Mouse (Mus musculus): ENCODE data around the gene Mmp9.

Gene Mmp9

DNA sequence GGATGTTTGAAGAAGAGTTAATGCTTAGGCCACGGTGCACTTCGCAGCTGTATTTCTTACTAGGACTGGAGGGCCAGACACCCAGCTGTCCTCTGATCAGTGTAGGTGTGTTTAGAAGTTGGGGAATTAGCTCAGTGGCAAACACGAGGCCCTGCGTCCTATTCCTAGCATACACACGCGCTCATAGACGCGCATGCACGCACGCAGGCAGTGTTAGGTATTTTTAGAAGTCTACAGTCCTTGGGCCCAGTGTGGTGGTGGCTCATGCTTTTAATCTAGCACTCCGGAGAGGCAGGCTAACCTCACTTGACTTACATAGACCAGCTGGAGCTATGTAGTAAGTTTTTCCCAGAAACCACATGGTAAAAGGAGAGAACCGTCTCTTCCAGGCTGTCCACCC lies 28.4 kb upstream of the Mmp9 start:
- no peak for DNase-seq (ENCODE audit: low read depth, low spot score)

DNA sequence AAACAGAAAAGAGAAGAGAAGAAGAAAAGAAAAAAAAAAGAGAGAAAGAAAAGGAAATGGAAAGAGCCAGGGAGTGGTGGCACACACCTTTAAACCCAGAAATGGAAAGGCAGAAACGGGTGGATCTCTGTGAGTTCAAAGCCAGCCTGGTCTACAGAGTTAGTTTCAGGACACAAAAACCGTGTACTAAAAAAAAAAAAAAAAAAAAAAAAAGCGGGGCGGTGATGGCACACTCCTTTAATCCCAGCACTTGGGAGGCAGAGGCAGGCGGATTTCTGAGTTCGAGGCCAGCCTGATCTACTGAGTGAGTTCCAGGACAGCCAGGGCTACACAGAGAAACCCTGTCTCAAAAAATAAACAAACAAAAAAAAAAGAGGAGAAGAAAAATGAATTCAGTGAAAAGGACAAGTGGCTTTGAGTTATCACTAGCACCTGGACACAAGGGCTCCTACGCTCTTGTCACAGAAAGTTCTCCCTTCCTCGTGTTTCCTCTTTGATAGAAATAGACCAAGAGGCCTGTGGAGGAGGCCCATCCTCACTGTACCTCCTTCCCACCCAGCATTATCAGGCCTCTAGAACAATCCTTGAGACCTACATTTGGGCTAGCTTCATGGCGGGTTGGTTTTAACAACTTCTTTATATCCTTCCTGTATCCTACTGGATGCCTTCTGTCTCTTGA lies 27.7 kb upstream of the Mmp9 start:
- DNase-seq (ENCODE audit: low read depth, low spot score), result no peak

DNA sequence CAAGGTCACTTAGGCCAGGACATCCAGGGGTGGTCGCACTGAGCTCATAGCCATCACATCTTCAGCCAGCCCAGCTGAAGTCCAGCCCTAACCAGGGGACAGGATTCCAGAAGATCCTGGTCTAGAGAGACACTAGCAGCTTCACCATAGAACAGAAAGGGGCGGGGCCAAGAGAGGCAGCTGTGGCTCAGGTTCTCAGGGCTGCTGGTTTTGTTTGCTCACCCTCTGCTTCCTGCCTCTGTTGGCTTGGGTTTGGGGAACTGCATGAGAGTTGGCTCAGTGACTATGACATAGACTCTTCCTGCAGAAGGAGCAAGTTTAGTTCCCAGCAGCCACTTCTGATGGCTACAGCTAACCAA lies 27.2 kb upstream of the Mmp9 start:
- DNase-seq (ENCODE audit: low read depth, low spot score), result no peak

DNA sequence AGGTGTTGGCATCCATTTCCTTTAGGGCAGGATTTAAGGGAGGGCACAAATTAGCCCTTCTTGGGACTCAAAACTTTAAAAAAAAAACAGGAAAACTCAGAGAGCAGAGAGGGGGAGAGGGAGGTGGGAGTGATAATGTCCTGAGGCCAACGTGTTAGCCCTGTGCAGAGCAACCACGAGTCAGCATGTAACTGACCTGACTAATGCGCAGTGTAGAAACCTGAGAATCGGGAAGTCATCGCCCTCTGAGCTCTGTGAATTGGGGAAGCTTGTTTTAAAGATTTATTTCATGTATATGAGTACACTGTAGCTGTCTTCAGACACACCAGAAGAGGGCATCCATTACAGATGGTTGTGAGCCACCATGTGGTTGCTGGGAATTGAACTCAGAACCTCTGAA lies 23.8 kb upstream of the Mmp9 start:
- no peak for DNase-seq (ENCODE audit: low read depth, low spot score)

DNA sequence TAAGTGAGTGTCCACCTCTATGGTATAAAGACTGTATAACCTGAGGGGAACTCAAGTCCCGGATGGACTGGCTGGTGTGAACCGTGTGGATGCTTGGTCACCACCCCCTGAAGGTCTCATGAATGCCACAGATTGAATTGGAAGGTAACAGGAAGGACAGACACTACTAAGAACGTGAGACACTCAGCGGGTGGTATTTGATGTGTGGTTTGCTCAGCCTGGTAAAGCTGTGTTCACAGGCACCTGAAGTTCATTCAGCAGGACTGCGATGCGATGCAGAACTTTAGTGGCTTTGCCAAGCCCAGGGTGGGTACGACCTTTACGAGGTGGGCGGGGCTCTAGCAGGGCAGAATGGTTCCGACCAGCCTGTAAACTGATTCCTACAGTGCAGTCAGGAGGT lies 23.2 kb upstream of the Mmp9 start:
- no peak for DNase-seq (ENCODE audit: low read depth, low spot score)

DNA sequence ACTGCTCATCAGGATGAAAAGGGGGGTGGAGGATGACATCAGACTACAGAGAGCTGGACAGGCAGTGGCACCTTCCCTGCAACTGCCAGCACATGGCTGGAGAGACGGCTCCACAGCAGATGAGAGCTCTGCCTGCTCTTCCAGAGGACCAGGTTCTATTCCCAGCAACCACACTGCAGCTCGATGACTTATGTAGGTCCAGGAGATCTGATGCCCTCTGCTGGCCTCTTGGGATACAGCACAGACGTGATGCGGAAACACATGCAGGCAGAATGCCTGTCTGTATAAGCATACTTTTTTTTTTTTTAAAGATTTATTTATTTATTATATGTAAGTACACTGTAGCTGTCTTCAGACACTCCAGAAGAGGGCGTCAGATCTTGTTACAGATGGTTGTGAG lies 22.3 kb upstream of the Mmp9 start:
- peak; percentile 52 for DNase-seq (ENCODE audit: low read depth, low spot score)

DNA sequence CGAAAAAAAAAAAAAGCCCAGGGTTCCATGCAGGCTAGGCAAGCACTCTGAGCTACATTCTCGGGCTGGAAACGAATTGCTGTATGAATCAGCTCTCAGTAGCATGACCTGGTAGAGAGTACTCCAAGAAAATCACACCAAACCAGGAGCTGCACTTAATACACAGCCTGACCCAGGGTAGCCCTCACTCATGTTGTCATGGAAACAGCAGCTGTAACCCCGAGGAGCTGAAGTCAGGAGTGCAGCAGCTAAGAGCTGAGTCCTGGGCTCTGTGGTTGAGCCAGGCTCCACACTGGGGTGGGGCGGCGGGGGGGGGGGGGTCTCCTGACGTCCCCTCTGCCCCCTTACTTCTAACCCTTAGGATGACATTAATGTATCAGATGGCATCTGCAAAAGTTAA lies 18.6 kb upstream of the Mmp9 start:
- no peak for DNase-seq (ENCODE audit: low read depth, low spot score)

DNA sequence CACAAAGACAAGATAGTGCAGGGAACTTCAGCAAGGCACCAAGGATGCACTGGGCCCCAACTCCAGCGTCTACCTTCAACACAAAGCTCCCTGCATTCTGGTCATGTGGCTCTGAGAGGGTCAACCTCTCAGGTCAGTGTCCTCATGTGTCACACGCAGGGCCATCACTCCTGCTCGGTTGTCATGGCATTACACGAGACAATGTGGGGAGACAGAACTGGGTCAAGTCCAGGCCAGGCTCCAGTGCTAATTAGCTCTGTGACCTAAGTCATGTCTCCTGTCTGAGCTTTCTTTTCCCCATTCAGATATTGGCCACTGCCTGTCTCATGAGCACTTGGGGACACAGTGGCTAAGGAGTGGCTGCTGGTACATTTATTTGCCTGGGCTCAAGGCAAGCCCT lies 17.3 kb upstream of the Mmp9 start:
- no peak for DNase-seq (ENCODE audit: low read depth, low spot score)

DNA sequence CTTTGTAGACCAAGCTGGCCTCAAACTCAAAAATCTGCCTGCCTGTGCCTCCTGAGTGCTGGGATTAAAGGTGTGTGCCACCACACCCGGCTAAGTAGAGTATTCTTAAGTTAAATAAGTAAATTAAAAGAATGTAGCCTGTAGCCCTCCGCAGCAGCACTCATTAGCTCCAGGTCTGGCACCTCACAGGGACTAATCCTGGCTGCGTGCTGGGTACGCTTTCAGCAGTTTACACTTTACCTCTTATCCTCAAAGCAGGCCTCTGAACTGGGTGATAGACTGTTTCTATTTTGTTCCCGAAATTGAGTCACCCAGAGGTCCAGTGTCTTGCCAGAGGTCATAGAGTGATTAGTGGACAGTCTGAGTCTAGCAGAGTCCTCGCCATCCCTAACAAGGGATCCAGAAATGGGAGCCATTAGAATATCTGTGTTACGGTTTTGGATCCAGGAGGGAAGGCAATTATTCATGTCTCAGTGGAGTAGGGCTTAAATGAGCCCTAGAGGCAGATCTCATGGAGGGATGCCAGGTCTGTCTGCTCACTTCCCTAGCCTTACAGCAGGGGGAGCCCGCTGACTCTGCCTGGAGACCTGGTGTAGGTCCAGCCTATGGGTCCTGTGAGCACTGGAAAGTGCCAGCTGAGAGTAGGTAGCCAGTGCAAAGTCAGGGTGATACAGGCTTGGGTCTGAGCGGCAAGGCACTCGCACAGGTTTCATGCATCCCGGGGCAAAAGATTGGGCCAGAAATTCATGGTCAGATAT lies 16.3 kb upstream of the Mmp9 start:
- peak; percentile 74 for DNase-seq (ENCODE audit: low read depth, low spot score)

DNA sequence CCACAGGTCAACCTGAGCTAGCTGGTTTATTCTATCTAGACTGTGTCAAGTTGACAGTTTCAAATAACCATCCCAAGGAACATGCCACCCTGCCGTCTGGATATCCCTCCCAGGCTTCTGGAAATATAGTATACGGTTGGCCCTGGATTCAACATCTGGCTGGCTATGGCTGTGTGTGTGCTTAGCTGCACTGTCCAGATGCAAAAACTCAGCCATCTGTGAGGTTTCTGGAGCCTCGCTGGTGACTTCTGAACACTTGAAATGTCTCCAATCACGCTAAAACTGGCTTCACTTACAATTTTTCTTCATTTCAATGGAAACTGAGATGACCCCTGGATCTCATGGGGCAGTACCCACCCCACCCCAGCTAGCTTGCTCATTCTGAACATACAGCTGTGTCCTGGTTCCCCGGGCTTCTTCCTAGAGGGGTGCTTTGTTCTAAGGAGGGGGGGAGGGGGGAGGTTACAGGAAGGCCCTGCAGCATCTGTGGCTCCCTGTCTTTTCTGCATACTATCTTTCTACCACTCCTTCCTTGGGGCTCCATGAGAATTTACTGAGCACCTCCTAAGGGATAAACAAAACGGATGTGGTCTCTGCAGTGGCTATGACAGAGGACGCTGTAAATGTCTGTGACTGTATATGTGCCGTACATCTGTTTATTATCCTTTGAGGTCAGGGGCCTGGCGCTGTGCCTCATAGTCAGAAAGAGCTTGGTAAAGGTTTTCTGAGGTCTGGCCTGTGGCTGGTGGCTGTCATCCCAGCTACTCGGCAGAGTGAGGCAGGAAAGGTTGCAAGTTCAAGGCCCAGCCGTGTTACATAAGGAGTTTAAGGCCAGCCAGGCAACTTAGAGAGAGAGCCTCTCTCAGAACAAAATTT lies 9.6 kb upstream of the Mmp9 start:
- no peak for DNase-seq (ENCODE audit: low read depth, low spot score)

DNA sequence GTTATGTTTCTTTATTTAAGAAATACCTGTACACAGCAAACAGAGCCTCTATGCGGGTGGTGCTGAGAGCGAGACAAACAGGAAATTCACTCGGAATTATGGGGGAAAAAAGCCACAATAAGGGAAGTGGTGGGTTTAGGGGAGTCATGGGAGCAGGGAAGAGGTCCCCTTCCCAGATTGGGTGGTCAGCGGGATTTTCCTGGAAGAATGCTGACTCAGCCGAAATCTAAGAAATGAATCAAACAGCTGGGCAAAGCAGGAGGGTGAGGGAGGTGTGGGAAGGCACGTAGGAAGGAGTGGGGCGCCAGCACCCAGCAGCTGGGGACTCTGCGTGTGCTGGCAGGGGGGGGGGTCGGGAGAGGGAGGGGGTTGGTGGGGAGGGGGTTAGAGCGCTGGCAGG lies 7.0 kb upstream of the Mmp9 start:
- no peak for DNase-seq (ENCODE audit: low read depth, low spot score)

DNA sequence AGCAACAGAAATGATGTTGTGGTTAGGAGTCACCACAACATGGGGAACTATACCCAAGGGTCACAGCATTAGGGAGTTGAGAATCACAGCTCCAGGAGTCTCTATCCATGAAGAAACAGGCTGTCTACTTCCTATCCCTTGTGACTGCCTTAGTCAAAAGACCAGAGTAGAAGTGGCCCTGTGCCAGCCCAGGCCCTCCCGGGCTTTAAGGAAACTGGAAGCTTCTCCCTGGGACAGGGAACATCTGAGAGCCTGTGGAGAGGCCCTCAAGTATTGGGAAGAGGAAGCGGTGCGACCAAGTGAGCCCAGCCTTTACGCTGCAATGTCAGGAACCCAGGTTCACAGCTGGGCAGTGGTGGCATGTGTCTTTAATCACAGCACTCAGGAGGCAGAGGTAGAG lies 4.6 kb upstream of the Mmp9 start:
- DNase-seq (ENCODE audit: low read depth, low spot score), result no peak

DNA sequence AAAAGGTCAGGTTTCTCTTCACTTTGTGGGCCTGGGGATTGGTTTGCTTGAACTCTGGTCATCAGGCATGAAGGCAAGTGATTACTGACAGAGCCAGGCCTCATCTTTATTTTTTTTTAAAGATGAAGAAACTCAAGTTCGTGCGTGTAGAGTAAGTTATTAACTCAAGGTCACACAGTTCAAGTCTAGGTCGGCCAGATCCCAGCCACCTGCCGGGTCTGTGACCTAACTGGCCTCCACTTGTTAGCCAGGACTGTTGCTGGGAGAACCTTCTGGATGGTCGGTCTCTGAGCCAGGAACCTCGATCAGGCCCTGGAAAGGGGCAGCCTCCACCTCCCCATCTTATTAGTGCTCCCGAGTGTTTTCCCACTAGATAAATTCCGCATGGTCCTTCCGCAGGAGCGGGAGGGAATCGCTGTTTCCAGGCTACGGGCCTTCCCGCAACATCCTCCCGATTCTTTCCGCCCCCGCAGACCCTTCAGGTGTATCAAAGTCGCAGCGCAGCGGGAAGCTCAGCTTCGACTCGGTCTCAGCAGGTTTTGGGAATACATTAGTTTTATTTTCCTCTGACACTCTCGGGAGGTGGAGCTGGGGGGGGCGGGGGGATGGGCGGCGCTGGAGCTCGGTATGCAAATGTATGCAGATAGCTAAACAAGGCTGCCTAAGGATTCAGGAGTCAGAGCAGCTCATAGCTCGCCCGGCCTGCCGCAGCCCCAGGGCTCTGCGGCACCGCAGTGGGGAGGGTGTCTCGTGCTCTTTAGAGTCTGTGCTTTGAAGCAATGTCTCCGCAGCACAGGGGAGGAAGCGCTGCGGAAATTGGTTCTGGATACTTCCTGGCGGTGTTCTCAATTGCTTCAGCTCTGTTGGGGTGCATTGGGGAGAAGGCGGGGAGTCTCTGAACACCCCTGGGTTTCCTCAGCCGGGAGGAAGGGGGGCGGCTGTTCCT lies 2.2 kb upstream of the Mmp9 start:
- DNase-seq (ENCODE audit: low read depth, low spot score), result no peak

DNA sequence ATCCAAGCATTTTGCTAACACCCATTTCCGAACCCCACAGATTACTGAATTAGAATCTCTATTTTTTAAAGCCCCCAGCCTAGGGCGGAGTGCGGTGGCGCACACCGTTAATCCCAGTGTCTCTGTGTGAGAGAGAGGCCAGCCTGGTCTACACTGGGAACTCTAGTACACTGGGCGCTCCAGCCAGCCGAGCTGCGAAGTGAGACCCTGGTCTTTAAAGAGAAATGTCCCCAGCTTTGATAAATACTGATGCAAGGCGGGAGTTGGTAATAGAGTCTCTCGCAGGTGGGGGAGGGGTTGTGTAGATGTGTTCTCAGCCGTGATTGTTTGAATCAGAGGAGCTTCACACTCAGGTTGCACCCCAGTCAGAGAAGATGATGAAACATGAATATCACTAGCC lies 1.5 kb upstream of the Mmp9 start:
- DNase-seq (ENCODE audit: low read depth, low spot score), result no peak

DNA sequence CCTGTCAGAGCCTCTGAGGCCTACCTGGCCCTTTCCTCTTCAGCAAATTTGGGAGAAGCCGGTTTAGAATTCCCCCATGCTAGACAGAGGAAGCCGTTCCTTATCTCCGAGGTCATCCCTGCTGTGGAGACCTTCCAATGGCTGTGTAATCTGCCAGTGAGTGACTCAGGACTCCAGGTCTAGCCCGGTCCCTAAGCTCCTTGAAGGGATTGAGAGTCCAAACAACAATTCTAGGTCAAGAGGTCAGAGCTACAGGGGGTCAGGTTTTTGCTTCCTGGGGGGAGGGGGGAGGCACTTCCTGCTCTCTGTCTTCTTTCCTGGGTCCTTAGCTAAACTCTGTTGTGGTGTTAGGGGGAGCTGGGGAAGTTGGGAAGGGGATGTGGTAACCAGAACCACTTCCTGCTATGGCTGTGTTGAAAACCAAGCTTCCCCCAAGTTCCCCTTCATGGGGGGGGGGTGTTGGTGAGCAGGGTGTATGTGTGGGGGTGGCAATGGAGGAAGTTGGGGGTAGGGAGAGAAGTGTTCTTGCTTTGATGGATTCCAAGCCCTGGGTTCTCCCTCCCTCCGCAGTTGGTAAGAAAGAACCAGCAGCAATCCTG lies 2.2 kb downstream of the Mmp9 start:
- DNase-seq (ENCODE audit: low read depth, low spot score), result no peak

DNA sequence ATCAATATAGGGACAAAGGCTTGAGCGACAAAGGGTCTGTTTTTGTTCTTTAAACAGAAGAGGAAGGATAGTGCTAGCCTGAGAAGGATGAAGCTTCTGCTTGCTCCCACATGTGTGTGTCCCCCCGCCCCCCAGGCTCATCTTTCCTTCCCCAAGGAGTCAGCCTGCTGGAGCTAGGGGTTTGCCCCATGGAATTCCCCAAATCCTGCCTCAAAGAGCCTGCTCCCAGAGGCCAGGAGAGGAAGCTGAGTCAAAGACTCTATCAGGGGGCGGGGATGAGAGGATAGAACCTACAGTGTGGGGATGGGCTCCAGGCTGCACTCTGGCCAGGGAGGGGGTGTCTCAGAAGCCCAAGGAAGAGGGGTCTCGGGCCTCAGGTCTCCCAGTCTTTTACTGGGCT lies 6.9 kb downstream of the Mmp9 start:
- DNase-seq (ENCODE audit: low read depth, low spot score), result no peak

DNA sequence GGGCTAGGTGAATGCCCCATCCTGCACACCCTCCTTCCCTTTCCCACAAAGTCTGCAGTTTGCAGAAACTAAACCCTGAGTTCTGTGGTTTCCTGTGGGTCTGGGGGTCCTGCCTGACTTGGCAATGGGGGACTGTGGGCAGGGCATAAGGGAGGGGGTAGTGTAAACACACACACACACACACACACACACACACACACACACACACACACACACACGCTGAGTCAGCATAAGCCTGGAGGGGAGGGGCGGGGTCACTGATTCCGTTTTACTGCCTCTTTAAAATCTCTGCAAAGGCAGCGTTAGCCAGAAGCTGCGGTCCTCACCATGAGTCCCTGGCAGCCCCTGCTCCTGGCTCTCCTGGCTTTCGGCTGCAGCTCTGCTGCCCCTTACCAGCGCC lies 7.3 kb downstream of the Mmp9 start:
- no peak for DNase-seq (ENCODE audit: low read depth, low spot score)

DNA sequence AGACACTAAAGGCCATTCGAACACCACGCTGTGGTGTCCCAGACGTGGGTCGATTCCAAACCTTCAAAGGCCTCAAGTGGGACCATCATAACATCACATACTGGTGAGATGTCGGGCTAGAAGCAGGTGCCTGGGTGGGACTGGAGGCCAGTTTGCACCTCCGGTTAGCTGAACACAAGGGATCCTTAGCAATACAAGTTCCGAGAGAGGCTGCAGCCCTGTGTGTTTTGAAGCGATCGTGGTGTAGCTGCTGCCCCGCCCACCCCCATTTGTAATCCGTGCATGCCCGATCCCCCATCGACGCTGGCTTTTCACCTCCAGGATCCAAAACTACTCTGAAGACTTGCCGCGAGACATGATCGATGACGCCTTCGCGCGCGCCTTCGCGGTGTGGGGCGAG lies 8.4 kb downstream of the Mmp9 start:
- DNase-seq (ENCODE audit: low read depth, low spot score), result no peak

DNA sequence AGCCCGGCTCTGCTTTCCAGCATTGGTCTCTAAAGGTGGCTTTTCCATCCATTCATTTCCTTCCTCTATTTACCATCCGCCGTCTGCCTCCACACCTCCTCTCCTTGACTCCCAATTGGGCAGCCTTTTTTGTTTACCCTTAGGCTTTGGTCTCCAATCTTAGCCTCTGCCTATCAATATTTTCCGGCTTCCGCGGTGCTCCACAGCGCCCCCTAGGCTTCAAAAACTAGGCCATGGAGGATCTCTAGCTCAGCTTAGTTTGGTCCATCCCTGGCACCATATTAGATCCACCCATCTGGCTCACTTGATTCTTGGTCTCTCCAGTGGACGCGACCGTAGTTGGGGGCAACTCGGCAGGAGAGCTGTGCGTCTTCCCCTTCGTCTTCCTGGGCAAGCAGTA lies 9.9 kb downstream of the Mmp9 start:
- DNase-seq (ENCODE audit: low read depth, low spot score), result no peak

DNA sequence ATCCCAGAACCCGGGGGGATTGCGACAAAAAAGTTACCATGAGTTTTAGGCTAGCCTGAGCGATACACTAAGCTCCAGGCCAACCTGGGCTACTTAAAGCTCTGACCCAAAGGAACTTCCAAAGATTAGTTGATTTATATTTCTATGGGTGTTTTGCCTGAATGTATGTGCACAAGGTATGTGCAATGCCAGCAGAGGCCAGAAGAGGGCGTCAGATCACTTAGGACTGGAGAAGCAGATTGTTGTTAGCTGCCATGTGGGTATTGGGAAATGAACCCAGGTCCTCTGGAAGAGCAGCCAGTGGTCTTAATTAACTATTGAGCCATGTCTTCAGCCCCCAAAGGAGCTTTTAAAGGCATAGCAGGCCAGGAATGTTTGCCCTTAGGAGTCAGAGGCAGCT lies 11.2 kb downstream of the Mmp9 start:
- no peak for DNase-seq (ENCODE audit: low read depth, low spot score)

DNA sequence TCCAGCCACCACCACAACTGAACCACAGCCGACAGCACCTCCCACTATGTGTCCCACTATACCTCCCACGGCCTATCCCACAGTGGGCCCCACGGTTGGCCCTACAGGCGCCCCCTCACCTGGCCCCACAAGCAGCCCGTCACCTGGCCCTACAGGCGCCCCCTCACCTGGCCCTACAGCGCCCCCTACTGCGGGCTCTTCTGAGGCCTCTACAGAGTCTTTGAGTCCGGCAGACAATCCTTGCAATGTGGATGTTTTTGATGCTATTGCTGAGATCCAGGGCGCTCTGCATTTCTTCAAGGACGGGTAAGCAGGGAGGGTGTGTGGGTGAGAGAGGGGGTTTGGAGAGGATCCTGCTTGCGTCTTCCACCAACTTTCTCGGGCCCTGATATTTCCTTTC lies 11.9 kb downstream of the Mmp9 start:
- no peak for DNase-seq (ENCODE audit: low read depth, low spot score)

Measured in forelimb bud, embryonic 11.5 days (tissue).